Comparison of ENCODE assay signal across 8 mouse cellular contexts in genomic region chr8:54077271-54078120, GRCm38 (mm10). TPM values are rescaled to one million over a fixed set of nuclear protein-coding genes. Genes with fewer than 3 reads are reported as not detected.
A peak's percentile ranks its signal among the peaks of the same experiment; 100 is the strongest.
DNase-seq lines count a peak whose midpoint lies in the region; ATAC-seq and TF ChIP-seq lines count a peak whose summit lies in the region.

TSS of gene Vegfc (plus strand) at chr8:54077606.

- peaks cover 40% of the 10 kb centered on the region for H3K79me3 ChIP-seq in C2C12 (ENCODE audit: low read depth)

- H3K4me3 ChIP-seq in C2C12 (ENCODE audit: insufficient read depth, poor library complexity, severe bottlenecking), result peak within 1 kb of the TSS; percentile 67
- H3K4me3 ChIP-seq in embryonic fibroblast, embryonic 13.5 days (ENCODE audit: insufficient read depth, low read length), result peak within 1 kb of the TSS; percentile 73
- H3K4me3 ChIP-seq in heart, embryonic 13.5 days, result peak within 1 kb of the TSS; percentile 86
- peak within 1 kb of the TSS; percentile 79 for H3K4me3 ChIP-seq in lung, embryonic 15.5 days
- H3K4me3 ChIP-seq in olfactory bulb, adult 2 months (ENCODE audit: insufficient read depth, low read depth, low read length), result peak within 1 kb of the TSS; percentile 76

- no peak for TF ChIP-seq CTCF in C2C12 (IDR thresholded peaks at IDR 0.05; ENCODE audit: control insufficient read depth, insufficient read depth, insufficient read length)
- TF ChIP-seq CTCF in embryonic fibroblast, embryonic 13.5 days (IDR thresholded peaks at IDR 0.05; ENCODE audit: borderline replicate concordance, insufficient read depth, low read length), result no peak
- no peak for TF ChIP-seq CTCF in olfactory bulb, adult 2 months (IDR thresholded peaks at IDR 0.05; ENCODE audit: insufficient read depth, low read depth, low read length)

- peak within 1 kb of the TSS; percentile 100 for H3ac ChIP-seq in C2C12 (ENCODE audit: control insufficient read depth, insufficient read length, low read depth)

- peak within 1 kb of the TSS; percentile 2; the same call in 1 of the 2 replicates for H3K27ac ChIP-seq in embryonic fibroblast, embryonic 13.5 days (ENCODE audit: insufficient read depth, low read length)
- H3K27ac ChIP-seq in heart, embryonic 13.5 days (replicated peaks), result peak within 1 kb of the TSS; percentile 89
- peak within 1 kb of the TSS; percentile 80 for H3K27ac ChIP-seq in lung, embryonic 15.5 days
- no peak within 1 kb of the TSS for H3K27ac ChIP-seq in olfactory bulb, adult 2 months (ENCODE audit: insufficient read depth, low read depth, low read length)

- peaks cover 2% of the 10 kb centered on the region; the same call in 1 of the 2 replicates for H3K4me1 ChIP-seq in embryonic fibroblast, embryonic 13.5 days (ENCODE audit: control insufficient read depth, insufficient read depth, low read length)
- peaks cover 18% of the 10 kb centered on the region for H3K4me1 ChIP-seq in heart, embryonic 13.5 days
- peaks cover 13% of the 10 kb centered on the region; the same call in 1 of the 2 replicates for H3K4me1 ChIP-seq in lung, embryonic 15.5 days
- no peaks in the 10 kb centered on the region; the same call in 1 of the 2 replicates for H3K4me1 ChIP-seq in olfactory bulb, adult 2 months (ENCODE audit: control insufficient read depth, insufficient read depth, low read length)

- under 1% methylated on average over 66 of the region's 79 CpGs for WGBS in heart, embryonic 13.5 days
- under 1% methylated on average over 70 of the region's 79 CpGs for WGBS in lung, embryonic 15.5 days
- under 1% methylated on average over 69 of the region's 79 CpGs for WGBS in olfactory bulb, adult 2 months

- H3K27me3 ChIP-seq in C2C12 (ENCODE audit: control insufficient read depth, insufficient read depth, insufficient read length), result no peaks in the 10 kb centered on the region
- H3K27me3 ChIP-seq in heart, embryonic 13.5 days (replicated peaks), result no peaks in the 10 kb centered on the region
- H3K27me3 ChIP-seq in lung, embryonic 15.5 days, result no peaks in the 10 kb centered on the region

- H3K9ac ChIP-seq in heart, embryonic 13.5 days, result peak within 1 kb of the TSS; percentile 93
- H3K9ac ChIP-seq in lung, embryonic 15.5 days, result peak within 1 kb of the TSS; percentile 68

- TF ChIP-seq POLR2A in embryonic fibroblast, embryonic 13.5 days (IDR thresholded peaks at IDR 0.05; ENCODE audit: low read depth, low read length), result peak; percentile 23; the same call in 1 of the 2 replicates
- TF ChIP-seq POLR2A in olfactory bulb, adult 2 months (IDR thresholded peaks at IDR 0.05; ENCODE audit: insufficient read depth, low read depth, low read length), result no peak

- peak; percentile 29 for DNase-seq in adrenal gland, postnatal 4 days (ENCODE audit: low spot score in 2 of 2)
- peak; percentile 51 to 73 for DNase-seq in kidney, postnatal 25 days
- DNase-seq in thymus, postnatal 0 days (ENCODE audit: low spot score), result peak; percentile 9

- H3K9me3 ChIP-seq in heart, embryonic 13.5 days, result no peaks in the 10 kb centered on the region
- no peaks in the 10 kb centered on the region for H3K9me3 ChIP-seq in lung, embryonic 15.5 days

- peak; percentile 52 for ATAC-seq in heart, embryonic 13.5 days (ENCODE audit: extremely low read depth, insufficient number of reproducible peaks, low FRiP score, low TSS enrichment)
- ATAC-seq in lung, embryonic 15.5 days (ENCODE audit: borderline replicate concordance, extremely low read depth, low FRiP score, low TSS enrichment), result peak; percentile 75

- H3K36me3 ChIP-seq in C2C12 (ENCODE audit: control insufficient read depth, insufficient read depth), result no peaks in the 10 kb centered on the region
- no peaks in the 10 kb centered on the region for H3K36me3 ChIP-seq in heart, embryonic 13.5 days
- H3K36me3 ChIP-seq in lung, embryonic 15.5 days, result no peaks in the 10 kb centered on the region

- peak within 1 kb of the TSS; percentile 79 for H3K4me2 ChIP-seq in heart, embryonic 13.5 days
- peak within 1 kb of the TSS; percentile 90 for H3K4me2 ChIP-seq in lung, embryonic 15.5 days

- H3K79me2 ChIP-seq in C2C12 (ENCODE audit: control insufficient read depth, insufficient read depth), result peaks cover 54% of the 10 kb centered on the region

TF ChIP-seq in C2C12, 6 proteins besides CTCF, POLR2A, EP300 and RAD21:
- TF ChIP-seq MAX (IDR thresholded peaks at IDR 0.05), result no peak
- TF ChIP-seq FOSL1 (IDR thresholded peaks at IDR 0.05; ENCODE audit: insufficient read depth, low read length, poor library complexity, severe bottlenecking), result no peak
- no peak for TF ChIP-seq CEBPB (IDR thresholded peaks at IDR 0.05; ENCODE audit: low read depth)
- TF ChIP-seq USF1 (IDR thresholded peaks at IDR 0.05; ENCODE audit: low read depth), result no peak
- TF ChIP-seq MYOG (IDR thresholded peaks at IDR 0.05; ENCODE audit: control insufficient read depth, extremely low read depth, insufficient read length), result no peak
- TF ChIP-seq MYOD1 (IDR thresholded peaks at IDR 0.05; ENCODE audit: control insufficient read depth, insufficient read length, low read depth), result no peak

RNA-seq across cellular contexts. Expression of gene Vegfc, which starts in this region (rescaled TPM):
- polyA plus RNA-seq in C2C12 (2012; fragmentation: generic; extraction: Trizol), result 20.4 TPM
- 10 to 100 TPM in 1 of 2 experiments, 1 to 10 TPM in 1; 9.5 to 10.8 TPM for total RNA-seq in adrenal gland, postnatal 4 days (2021)
- polyA plus RNA-seq in embryonic fibroblast, embryonic 13.5 days (2011; ENCODE audit: insufficient read length, low read depth, missing spikeins), result 4.5 and 7.5 TPM in 2 replicates
- 9.7 and 12.9 TPM in 2 replicates for polyA plus RNA-seq in heart, embryonic 13.5 days (2015; fragmentation: Nextera tagmentation; extraction: Ambion mirVana)
- 11.7 and 12.7 TPM in 2 replicates for polyA plus RNA-seq in lung, embryonic 15.5 days (2015; fragmentation: Nextera tagmentation; extraction: Ambion mirVana)
- not detected in 2 replicates for polyA plus RNA-seq in olfactory bulb, adult 2 months (2012; ENCODE audit: insufficient read depth, insufficient read length, low replicate concordance, missing spikeins)
- 0.99 and 1.1 TPM in 2 replicates for polyA plus RNA-seq in thymus, postnatal 0 days (2015; fragmentation: Nextera tagmentation; extraction: Ambion mirVana)

Comparison
In these comparisons a context has a peak if more than half of its experiments do, and no peak if none do; other contexts are left out.
1. DNase-seq: peak in every context shown above with its lines; median percentile 62 in kidney, postnatal 25 days; 29 in adrenal gland, postnatal 4 days; 9 in thymus, postnatal 0 days.